Mouse (Mus musculus) C2C12 (cell line): ENCODE results near the gene Calm3.

Experiments used
- CTCF ChIP-seq: IDR thresholded peaks from one replicate; pipeline ENCODE4 v1.5.1; 2011; ENCODE audit not compliant: control insufficient read depth, insufficient read depth, insufficient read length
- FOSL1 ChIP-seq: IDR thresholded peaks from one replicate; pipeline ENCODE4 v1.8.0; 2011; ENCODE audit warnings: mild to moderate bottlenecking, low read length; ENCODE audit not compliant: poor library complexity, insufficient read depth, severe bottlenecking
- MAX ChIP-seq: IDR thresholded peaks from one replicate; pipeline ENCODE4 v1.6.1; 2011; ENCODE audit warnings: mild to moderate bottlenecking, control low read depth
- MYOD1 ChIP-seq: IDR thresholded peaks from one replicate; pipeline ENCODE4 v1.6.1; 2011; ENCODE audit warnings: low read depth; ENCODE audit not compliant: control insufficient read depth, insufficient read length
- MYOG ChIP-seq: IDR thresholded peaks from one replicate; pipeline ENCODE4 v1.6.1; 2011; ENCODE audit not compliant: control insufficient read depth, insufficient read length; ENCODE audit errors: extremely low read depth

DNA sequence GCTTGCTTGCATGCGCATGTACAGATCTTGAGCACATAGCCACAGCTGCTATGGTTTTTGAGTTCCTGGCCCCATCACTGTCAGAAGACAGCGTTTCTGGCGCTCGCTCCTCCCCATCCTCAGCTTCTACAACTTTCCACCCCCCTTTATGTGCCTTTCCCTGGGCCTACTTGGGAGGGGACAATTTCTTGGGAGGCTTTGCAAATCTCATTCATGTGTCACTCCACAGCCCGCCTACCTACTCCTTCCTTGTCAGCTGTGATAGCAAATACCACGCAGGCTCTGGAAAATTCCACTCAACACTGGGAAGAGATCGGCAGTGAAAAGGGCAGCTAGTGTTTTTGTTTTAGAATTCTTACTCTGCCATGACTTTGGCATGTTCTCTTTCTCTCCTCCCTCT, 16.4 kb upstream of the Calm3 start:
- TF ChIP-seq CTCF: no peak
- no peak for TF ChIP-seq MYOG
- TF ChIP-seq MYOD1: no peak
- no peak for TF ChIP-seq FOSL1
- TF ChIP-seq MAX: no peak
